Mouse (Mus musculus): ENCODE data around the gene Fam234b.

DNA sequence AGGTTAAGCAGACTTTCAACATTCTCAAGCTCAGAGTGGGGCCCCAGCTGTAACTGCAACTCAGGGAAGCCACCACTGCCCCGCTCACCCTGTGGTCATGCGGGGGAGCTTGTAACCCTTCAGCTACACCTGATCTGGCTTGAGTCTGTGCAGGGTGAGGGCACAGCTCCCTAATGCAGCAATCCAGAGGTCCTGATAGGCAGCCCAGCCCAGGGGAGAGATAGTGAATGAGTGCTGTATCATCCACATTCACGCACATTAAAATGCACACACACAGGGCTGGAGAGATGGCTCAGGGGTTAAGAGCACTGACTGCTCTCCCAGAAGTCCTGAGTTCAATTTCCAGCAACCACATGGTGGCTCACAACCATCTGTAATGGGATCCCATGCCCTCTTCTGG lies 19.2 kb upstream of the Fam234b start:
- TF ChIP-seq CTCF (IDR thresholded peaks at IDR 0.05; ENCODE audit: low read depth, low read length) (no peak), EP300 (IDR thresholded peaks at IDR 0.05; ENCODE audit: insufficient read depth, low read depth, low read length) (no peak), POLR2A (IDR thresholded peaks at IDR 0.05; ENCODE audit: insufficient read depth, low read length) (no peak)
